Mouse (Mus musculus): ENCODE measurements around the gene Alkbh6. TPM values are rescaled to one million over a fixed set of nuclear protein-coding genes. Genes with fewer than 3 reads are reported as not detected.

Gene Alkbh6
- polyA plus RNA-seq, 1 experiment from 2014 or later = 123 TPM

GRCm38 (mm10) chr7:30363344-30363738 is 54.8 kb downstream of the Alkbh6 start:
- Histone ChIP-seq H3K4me3 (peak overlapping the region; percentile 70), H3K27me3 (peaks cover 19% of the 10 kb centered on the region), H3K9me3 (no peaks in the 10 kb centered on the region), H3K4me1 (replicated peaks) (peaks cover 51% of the 10 kb centered on the region), H3K9ac (peak overlapping the region; percentile 96), H3K4me2 (peak overlapping the region; percentile 83), H3K27ac (replicated peaks) (peak overlapping the region; percentile 54), H3K36me3 (peaks cover 17% of the 10 kb centered on the region)
- WGBS = 67% methylated on average over 6 of the region's 6 CpGs
- ATAC-seq (ENCODE audit: low read depth) = peak; percentile 45

Other genes with a start within 250 kb of the Alkbh6 start
- 12.0 and 14.2 TPM in 2 replicates for gene Zfp82, start 235.8 kb upstream of the Alkbh6 start, polyA plus RNA-seq (2015; fragmentation: Nextera tagmentation; extraction: Ambion mirVana)
- 1.2 and 1.5 TPM in 2 replicates for gene Gm26920, start 218.3 kb upstream of the Alkbh6 start, polyA plus RNA-seq (2015; fragmentation: Nextera tagmentation; extraction: Ambion mirVana)
- 16.2 and 16.4 TPM in 2 replicates for gene Zfp566, start 218.2 kb upstream of the Alkbh6 start, polyA plus RNA-seq (2015; fragmentation: Nextera tagmentation; extraction: Ambion mirVana)
- gene Zfp260, start 213.9 kb upstream of the Alkbh6 start, polyA plus RNA-seq (2015; fragmentation: Nextera tagmentation; extraction: Ambion mirVana) = 102 and 106 TPM in 2 replicates
- 13.4 and 13.8 TPM in 2 replicates for gene Zfp382, start 186.8 kb upstream of the Alkbh6 start, polyA plus RNA-seq (2015; fragmentation: Nextera tagmentation; extraction: Ambion mirVana)
- gene Zfp146, start 139.0 kb upstream of the Alkbh6 start, polyA plus RNA-seq (2015; fragmentation: Nextera tagmentation; extraction: Ambion mirVana) = 14.2 TPM in 2 replicates
- 5.3 and 6.9 TPM in 2 replicates for gene Cox7a1, start 124.6 kb upstream of the Alkbh6 start, polyA plus RNA-seq (2015; fragmentation: Nextera tagmentation; extraction: Ambion mirVana)
- 79.5 and 83.0 TPM in 2 replicates for gene Capns1, start 109.9 kb upstream of the Alkbh6 start, polyA plus RNA-seq (2015; fragmentation: Nextera tagmentation; extraction: Ambion mirVana)
- gene Polr2i, start 76.8 kb upstream of the Alkbh6 start, polyA plus RNA-seq (2015; fragmentation: Nextera tagmentation; extraction: Ambion mirVana) = 176 and 184 TPM in 2 replicates
- 406 and 418 TPM in 2 replicates for gene Tbcb, start 76.4 kb upstream of the Alkbh6 start, polyA plus RNA-seq (2015; fragmentation: Nextera tagmentation; extraction: Ambion mirVana)
- gene Ovol3, start 73.0 kb upstream of the Alkbh6 start, polyA plus RNA-seq (2015; fragmentation: Nextera tagmentation; extraction: Ambion mirVana) = not detected in 2 replicates
- gene Thap8, start 28.6 kb upstream of the Alkbh6 start, polyA plus RNA-seq (2015; fragmentation: Nextera tagmentation; extraction: Ambion mirVana) = 0.47 and 0.81 TPM in 2 replicates
- 3.8 and 4.0 TPM in 2 replicates for gene Wdr62, start 28.3 kb upstream of the Alkbh6 start, polyA plus RNA-seq (2015; fragmentation: Nextera tagmentation; extraction: Ambion mirVana)
- gene Clip3, start 17.0 kb upstream of the Alkbh6 start, polyA plus RNA-seq (2015; fragmentation: Nextera tagmentation; extraction: Ambion mirVana) = 103 and 113 TPM in 2 replicates
- 19.0 and 27.3 TPM in 2 replicates for gene Syne4, start 6.1 kb downstream of the Alkbh6 start, polyA plus RNA-seq (2015; fragmentation: Nextera tagmentation; extraction: Ambion mirVana)
- 5.7 TPM in 1 of 2 replicates, not detected in the other for gene E130208F15Rik, start 13.0 kb downstream of the Alkbh6 start, polyA plus RNA-seq (2015; fragmentation: Nextera tagmentation; extraction: Ambion mirVana)
- 18.0 and 22.9 TPM in 2 replicates for gene Sdhaf1, start 15.2 kb downstream of the Alkbh6 start, polyA plus RNA-seq (2015; fragmentation: Nextera tagmentation; extraction: Ambion mirVana)
- 10.8 and 12.7 TPM in 2 replicates for gene Lrfn3, start 54.1 kb downstream of the Alkbh6 start, polyA plus RNA-seq (2015; fragmentation: Nextera tagmentation; extraction: Ambion mirVana)
- 35.3 and 40.8 TPM in 2 replicates for gene Tyrobp, start 105.0 kb downstream of the Alkbh6 start, polyA plus RNA-seq (2015; fragmentation: Nextera tagmentation; extraction: Ambion mirVana)
- 1.0 TPM in 1 of 2 replicates, not detected in the other for gene Hcst, start 111.1 kb downstream of the Alkbh6 start, polyA plus RNA-seq (2015; fragmentation: Nextera tagmentation; extraction: Ambion mirVana)
- 1.9 and 2.8 TPM in 2 replicates for gene Nfkbid, start 113.0 kb downstream of the Alkbh6 start, polyA plus RNA-seq (2015; fragmentation: Nextera tagmentation; extraction: Ambion mirVana)
- gene Aplp1, start 136.8 kb downstream of the Alkbh6 start, polyA plus RNA-seq (2015; fragmentation: Nextera tagmentation; extraction: Ambion mirVana) = 528 and 571 TPM in 2 replicates
- 3.3 and 3.9 TPM in 2 replicates for gene Kirrel2, start 149.0 kb downstream of the Alkbh6 start, polyA plus RNA-seq (2015; fragmentation: Nextera tagmentation; extraction: Ambion mirVana)
- gene Nphs1, start 149.6 kb downstream of the Alkbh6 start, polyA plus RNA-seq (2015; fragmentation: Nextera tagmentation; extraction: Ambion mirVana) = 0.77 and 1.0 TPM in 2 replicates
- not detected in 2 replicates for gene Prodh2, start 184.9 kb downstream of the Alkbh6 start, polyA plus RNA-seq (2015; fragmentation: Nextera tagmentation; extraction: Ambion mirVana)
- gene Arhgap33, start 226.3 kb downstream of the Alkbh6 start, polyA plus RNA-seq (2015; fragmentation: Nextera tagmentation; extraction: Ambion mirVana) = 86.8 and 95.2 TPM in 2 replicates
- 6.6 TPM in 2 replicates for gene Hspb6, start 243.5 kb downstream of the Alkbh6 start, polyA plus RNA-seq (2015; fragmentation: Nextera tagmentation; extraction: Ambion mirVana)
- 6.7 and 8.6 TPM in 2 replicates for gene Proser3, start 243.6 kb downstream of the Alkbh6 start, polyA plus RNA-seq (2015; fragmentation: Nextera tagmentation; extraction: Ambion mirVana)